Mouse (Mus musculus) ES-Bruce4 (cell line): ENCODE data around the gene Col4a2. TPM values are rescaled to one million over a fixed set of nuclear protein-coding genes. Genes with fewer than 3 reads are reported as not detected.

Experiments used
- H3K27ac ChIP-seq: 2 replicates; pipeline ENCODE4 v1.5.1; 2012; ENCODE audit warnings: low read length, inconsistent platforms; ENCODE audit not compliant: insufficient read depth
- H3K27me3 ChIP-seq: 2 replicates; pipeline ENCODE4 v1.6.1; 2012; ENCODE audit warnings: mild to moderate bottlenecking, low read length, inconsistent platforms; ENCODE audit not compliant: control insufficient read depth, poor library complexity, insufficient read depth, severe bottlenecking
- H3K36me3 ChIP-seq: 2 replicates; pipeline ENCODE4 v1.6.1; 2012; ENCODE audit warnings: inconsistent platforms, mild to moderate bottlenecking, low read length, moderate library complexity; ENCODE audit not compliant: control insufficient read depth, poor library complexity, insufficient read depth, severe bottlenecking
- H3K4me1 ChIP-seq: one replicate; pipeline ENCODE4 v1.8.1; 2011; ENCODE audit warnings: low read length; ENCODE audit not compliant: control insufficient read depth, insufficient read depth
- H3K4me3 ChIP-seq: 2 replicates; pipeline ENCODE4 v1.5.1; 2011; ENCODE audit warnings: low read depth, mild to moderate bottlenecking, low read length
- H3K9ac ChIP-seq: 2 replicates; pipeline ENCODE4 v1.6.1; 2012; ENCODE audit warnings: low read depth, mild to moderate bottlenecking, inconsistent platforms; ENCODE audit not compliant: poor library complexity, severe bottlenecking
- H3K9me3 ChIP-seq: replicated peaks from 2 replicates; pipeline ENCODE4 v1.6.1; 2012; ENCODE audit warnings: mild to moderate bottlenecking, low read length, inconsistent platforms; ENCODE audit not compliant: control insufficient read depth, poor library complexity, insufficient read depth, severe bottlenecking
- CTCF ChIP-seq: IDR thresholded peaks from one replicate; pipeline ENCODE4 v1.8.1; 2011; ENCODE audit warnings: low read depth, low read length
- EP300 ChIP-seq: IDR thresholded peaks from 2 replicates; pipeline ENCODE4 v1.6.1; 2011; ENCODE audit warnings: low read depth, low read length; ENCODE audit not compliant: insufficient read depth
- POLR2A ChIP-seq: IDR thresholded peaks from one replicate; pipeline ENCODE4 v1.8.1; 2011; ENCODE audit warnings: low read length; ENCODE audit not compliant: insufficient read depth
- polyA plus RNA-seq: library from polyadenylated mRNA; stranded (reverse); fragments of >200 nt; gene quantifications from 2 replicates; pipeline ENCODE4 v1.2.4, GENCODE M21; 2011; ENCODE audit warnings: low read depth; ENCODE audit not compliant: missing spikeins, insufficient read depth, insufficient read length

Gene Col4a2
- polyA plus RNA-seq, 1 experiment: 30.3 TPM

GRCm38 (mm10) chr8:11272205-11272604, 40.4 kb upstream of the Col4a2 start:
- TF ChIP-seq CTCF (no peak), POLR2A (no peak), EP300 (no peak)
- no peaks in the 10 kb centered on the region for H3K36me3 ChIP-seq
- no peaks in the 10 kb centered on the region for H3K27me3 ChIP-seq

GRCm38 (mm10) chr8:11273506-11274158, 39.0 kb upstream of the Col4a2 start:
- H3K36me3 ChIP-seq: no peaks in the 10 kb centered on the region
- H3K9ac ChIP-seq: no peak overlapping the region
- TF ChIP-seq CTCF: no peak
- no peak for TF ChIP-seq EP300
- TF ChIP-seq POLR2A: no peak
- H3K4me3 ChIP-seq: no peak overlapping the region
- H3K27ac ChIP-seq: no peak overlapping the region
- no peaks in the 10 kb centered on the region for H3K4me1 ChIP-seq
- no peaks in the 10 kb centered on the region for H3K27me3 ChIP-seq
- no peaks in the 10 kb centered on the region for H3K9me3 ChIP-seq

More at GRCm38 (mm10) chr8:11272205-11272604, 40.4 kb upstream of the Col4a2 start:
- Histone ChIP-seq H3K27ac (no peak overlapping the region), H3K9me3 (no peaks in the 10 kb centered on the region), H3K4me3 (no peak overlapping the region), H3K9ac (no peak overlapping the region), H3K4me1 (no peaks in the 10 kb centered on the region)

GRCm38 (mm10) chr8:11274415-11274814, 38.2 kb upstream of the Col4a2 start:
- no peak overlapping the region for H3K27ac ChIP-seq
- H3K4me3 ChIP-seq: no peak overlapping the region
- no peaks in the 10 kb centered on the region for H3K36me3 ChIP-seq
- no peak for TF ChIP-seq EP300
- no peak for TF ChIP-seq CTCF
- TF ChIP-seq POLR2A: no peak
- no peaks in the 10 kb centered on the region for H3K4me1 ChIP-seq
- no peak overlapping the region for H3K9ac ChIP-seq
- H3K9me3 ChIP-seq: no peaks in the 10 kb centered on the region
- H3K27me3 ChIP-seq: no peaks in the 10 kb centered on the region

DNA sequence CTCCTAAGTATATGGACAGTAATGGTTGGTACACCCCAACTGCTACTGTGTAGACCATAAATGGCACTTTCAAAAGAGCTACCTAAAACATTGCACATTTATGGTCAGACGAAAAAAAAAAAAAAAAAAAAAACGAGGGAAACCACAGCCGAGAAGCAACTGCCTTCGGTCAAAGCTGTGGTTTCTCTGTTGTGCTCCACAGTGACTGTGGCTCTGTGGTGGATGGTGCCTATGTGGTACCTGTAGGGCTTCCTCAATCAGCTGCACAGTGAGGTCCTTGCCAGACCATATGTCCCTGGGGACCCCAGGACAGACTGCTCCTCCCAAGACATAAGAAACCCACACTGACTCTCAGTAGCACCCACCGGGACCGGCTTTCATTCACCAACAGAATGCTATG, 36.3 kb upstream of the Col4a2 start:
- H3K36me3 ChIP-seq: no peaks in the 10 kb centered on the region
- H3K9ac ChIP-seq: no peak overlapping the region
- H3K27ac ChIP-seq: no peak overlapping the region
- H3K9me3 ChIP-seq: no peaks in the 10 kb centered on the region
- H3K27me3 ChIP-seq: no peaks in the 10 kb centered on the region
- peaks cover 2% of the 10 kb centered on the region for H3K4me1 ChIP-seq
- TF ChIP-seq POLR2A (no peak), EP300 (no peak), CTCF (no peak)
- no peak overlapping the region for H3K4me3 ChIP-seq

DNA sequence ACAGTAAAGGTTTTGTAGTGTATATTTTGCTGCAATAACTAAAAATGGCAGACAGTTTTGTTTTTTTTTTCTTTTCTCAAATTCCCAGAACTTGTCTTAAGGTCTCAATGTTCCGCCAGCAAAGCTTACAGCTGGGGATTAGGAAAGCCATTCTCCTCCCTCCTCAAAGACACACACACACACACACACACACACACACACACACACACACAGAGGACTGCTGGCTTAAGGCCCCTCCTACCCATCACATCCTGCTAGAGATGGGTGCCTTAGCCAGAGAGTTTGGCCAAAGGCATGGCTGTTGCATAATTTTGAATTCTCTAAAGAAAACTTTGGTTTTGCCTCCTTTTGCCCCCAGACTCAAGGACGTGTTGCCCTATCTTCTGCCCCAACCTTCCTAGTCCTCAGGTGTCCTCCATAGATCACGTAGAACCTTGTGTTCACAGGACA, 35.0 kb upstream of the Col4a2 start:
- Histone ChIP-seq H3K4me3 (no peak overlapping the region), H3K27ac (no peak overlapping the region), H3K36me3 (no peaks in the 10 kb centered on the region), H3K27me3 (no peaks in the 10 kb centered on the region), H3K9ac (no peak overlapping the region), H3K4me1 (peaks cover 2% of the 10 kb centered on the region), H3K9me3 (no peaks in the 10 kb centered on the region)
- TF ChIP-seq POLR2A (no peak), EP300 (no peak), CTCF (no peak)

GRCm38 (mm10) chr8:11278101-11278611, 34.4 kb upstream of the Col4a2 start:
- no peak overlapping the region for H3K9ac ChIP-seq
- no peak overlapping the region for H3K4me3 ChIP-seq
- peaks cover 2% of the 10 kb centered on the region for H3K4me1 ChIP-seq
- no peak overlapping the region for H3K27ac ChIP-seq
- no peaks in the 10 kb centered on the region for H3K36me3 ChIP-seq
- H3K27me3 ChIP-seq: no peaks in the 10 kb centered on the region
- H3K9me3 ChIP-seq: no peaks in the 10 kb centered on the region
- no peak for TF ChIP-seq EP300
- TF ChIP-seq POLR2A: no peak
- no peak for TF ChIP-seq CTCF
